Mouse (Mus musculus) adipose tissue, adult 10 weeks (tissue): ENCODE data around the gene Spint5. TPM values are rescaled to one million over a fixed set of nuclear protein-coding genes. Genes with fewer than 3 reads are reported as not detected.

ENCODE experiments used
- polyA plus RNA-seq: library from polyadenylated mRNA; stranded (reverse); fragments of 350-450 nt; fragmentation: Illumina TruSeq; extraction: RNeasy Lipid Tissue Mini Kit (QIAGEN cat#74804); gene quantifications from one replicate; pipeline ENCODE4 v1.2.3, GENCODE M21; 2014; ENCODE audit warnings: low read depth, low replicate concordance

Gene Spint5
- 379 TPM for polyA plus RNA-seq

DNA sequence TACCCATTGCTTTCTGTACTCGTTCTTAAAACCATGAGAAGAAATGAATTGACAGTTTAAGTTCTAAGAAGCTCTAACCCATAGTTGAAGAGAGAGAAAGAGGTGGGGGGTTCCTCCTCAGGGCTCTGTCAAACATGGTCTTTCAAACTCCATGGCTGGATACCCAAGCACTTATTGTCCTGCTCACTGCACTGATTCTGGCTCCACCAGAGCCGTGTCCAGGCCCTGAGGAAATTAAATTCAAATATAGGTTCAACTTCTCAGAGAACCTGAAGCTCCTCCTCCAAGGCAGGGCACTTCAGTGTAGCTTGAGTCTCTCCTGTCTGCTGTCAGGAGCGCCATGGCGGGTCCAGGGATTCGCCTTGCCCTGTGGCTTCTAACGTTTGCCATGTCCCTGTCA lies at the start of gene Spint5:
TSS of gene Spint5 (plus strand) at position 301 of the 400 bp plus-strand sequence.

DNA sequence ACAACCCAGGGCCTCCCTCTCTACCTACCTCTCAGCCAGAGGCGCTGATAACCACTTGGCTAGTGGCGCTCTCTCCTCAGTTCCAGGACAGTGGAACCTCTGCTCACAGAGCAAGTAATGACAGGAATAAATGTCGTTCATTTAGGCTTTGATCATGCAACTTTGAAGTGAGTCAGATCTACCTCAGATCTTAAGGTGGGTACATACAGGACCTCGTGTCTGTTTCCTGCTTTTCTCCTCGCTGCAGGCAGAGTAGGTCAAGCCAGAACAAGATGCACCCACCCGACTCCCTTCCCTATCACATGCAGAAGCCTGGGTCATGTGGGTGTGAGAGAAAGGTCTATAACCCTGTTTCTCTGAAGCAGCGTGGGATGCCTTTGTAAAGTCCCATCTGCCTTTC lies 41.1 kb upstream of the Spint5 start, which contains the start of gene Wfdc11:
TSS of gene Wfdc11 (minus strand) at position 101 of the 400 bp plus-strand sequence.

DNA sequence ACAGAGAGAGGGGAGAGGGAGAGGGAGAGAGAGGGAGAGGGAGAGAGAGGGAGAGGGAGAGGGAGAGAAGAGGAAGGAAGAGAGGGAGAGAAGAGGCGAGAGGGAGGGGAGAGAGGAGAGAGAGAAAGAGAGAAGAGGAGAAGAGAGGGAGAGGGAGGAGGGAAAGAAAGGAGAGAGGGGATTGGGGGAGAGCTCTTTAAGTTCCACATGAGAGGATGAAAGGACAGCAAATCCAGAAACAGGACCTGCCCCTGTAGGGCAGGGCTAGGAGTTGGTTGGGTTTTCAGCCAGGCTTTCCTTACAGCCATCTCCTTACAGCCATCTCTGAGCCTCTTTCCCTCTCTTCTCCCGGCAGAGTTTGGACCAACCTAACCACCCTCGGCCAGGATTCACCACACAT lies 30.3 kb upstream of the Spint5 start, which contains the start of gene Wfdc13:
TSS of gene Wfdc13 (plus strand) at position 301 of the 400 bp plus-strand sequence.

GRCm38 (mm10) chr2:164698201-164698600 lies 16.9 kb upstream of the Spint5 start, which contains the start of gene Spint4:
Gene Spint4, plus strand, starts transcription at chr2:164698501.

DNA sequence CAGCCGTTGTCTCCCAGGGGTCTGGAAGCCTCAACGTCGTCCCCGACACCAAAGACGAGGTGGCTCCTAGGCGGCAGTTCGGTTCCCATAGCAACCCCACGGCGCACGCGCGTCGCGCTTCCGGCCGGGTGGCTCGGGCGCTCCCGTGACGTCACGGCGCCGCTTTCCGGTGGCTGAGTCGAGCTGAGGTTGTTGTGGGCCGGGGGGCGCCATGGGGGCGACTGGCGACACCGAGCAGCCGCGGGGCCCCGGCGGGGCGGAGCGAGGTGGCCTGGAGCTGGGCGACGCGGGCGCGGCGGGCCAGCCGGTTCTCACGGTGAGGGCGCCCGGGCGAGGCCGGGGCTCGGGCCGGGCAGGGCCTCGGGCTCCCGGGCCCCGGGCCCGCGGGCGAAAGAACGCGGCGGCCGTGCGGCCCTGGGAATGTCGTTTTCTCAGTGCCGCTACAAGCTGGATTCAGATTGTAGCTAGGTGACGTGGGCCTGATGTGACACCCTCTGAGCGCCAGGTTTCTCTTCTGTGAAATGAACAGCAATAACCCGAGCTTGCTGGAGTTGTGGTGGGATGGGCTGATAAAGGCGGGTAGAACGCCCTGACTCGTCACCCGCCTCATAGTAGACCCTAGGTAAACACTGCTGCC lies 30.9 kb downstream of the Spint5 start, which contains the start of the genes Wfdc3 and Dnttip1:
TSS of gene Wfdc3 (minus strand) at position 89 of the 637 bp plus-strand sequence.
TSS of gene Dnttip1 (plus strand) at position 141 of the 637 bp plus-strand sequence.

Other genes with a start within 250 kb of the Spint5 start
- gene Trp53tg5, start 241.6 kb upstream of the Spint5 start, polyA plus RNA-seq = 2.1 TPM
- gene Dbndd2, start 229.2 kb upstream of the Spint5 start, polyA plus RNA-seq = 18.9 TPM
- 74.8 TPM for gene Pigt, start 217.8 kb upstream of the Spint5 start, polyA plus RNA-seq
- 15.2 TPM for gene Wfdc2, start 152.9 kb upstream of the Spint5 start, polyA plus RNA-seq
- 240 TPM for gene Spint3, start 141.8 kb upstream of the Spint5 start, polyA plus RNA-seq
- gene Wfdc6a, start 129.9 kb upstream of the Spint5 start, polyA plus RNA-seq = 118 TPM
- gene Eppin, start 121.7 kb upstream of the Spint5 start, polyA plus RNA-seq = 285 TPM
- 215 TPM for gene Wfdc6b, start 101.8 kb upstream of the Spint5 start, polyA plus RNA-seq
- gene Wfdc8, start 101.7 kb upstream of the Spint5 start, polyA plus RNA-seq = 244 TPM
- gene Wfdc16, start 76.5 kb upstream of the Spint5 start, polyA plus RNA-seq = 298 TPM
- 2,863 TPM for gene Wfdc10, start 59.3 kb upstream of the Spint5 start, polyA plus RNA-seq
- gene Wfdc9, start 58.7 kb upstream of the Spint5 start, polyA plus RNA-seq = 297 TPM
- 41.2 TPM for gene Wfdc11, start 41.2 kb upstream of the Spint5 start, polyA plus RNA-seq
- 775 TPM for gene Wfdc13, start 30.2 kb upstream of the Spint5 start, polyA plus RNA-seq
- gene Spint4, start 16.8 kb upstream of the Spint5 start, polyA plus RNA-seq = 1,086 TPM
- gene Wfdc3, start 30.6 kb downstream of the Spint5 start, polyA plus RNA-seq = 12.2 TPM
- gene Dnttip1, start 30.7 kb downstream of the Spint5 start, polyA plus RNA-seq = 26.0 TPM
- gene Ube2c, start 54.6 kb downstream of the Spint5 start, polyA plus RNA-seq = 5.0 TPM
- gene Tnnc2, start 64.7 kb downstream of the Spint5 start, polyA plus RNA-seq = 1.0 TPM
- 18.3 TPM for gene Snx21, start 70.5 kb downstream of the Spint5 start, polyA plus RNA-seq
- 19.6 TPM for gene Acot8, start 89.6 kb downstream of the Spint5 start, polyA plus RNA-seq
- 4.2 TPM for gene Zswim3, start 89.8 kb downstream of the Spint5 start, polyA plus RNA-seq
- gene Zswim1, start 107.4 kb downstream of the Spint5 start, polyA plus RNA-seq = 8.6 TPM
- 1.6 TPM for gene Spata25, start 113.2 kb downstream of the Spint5 start, polyA plus RNA-seq
- 142 TPM for gene Ctsa, start 117.6 kb downstream of the Spint5 start, polyA plus RNA-seq
- gene Neurl2, start 118.2 kb downstream of the Spint5 start, polyA plus RNA-seq = 3.0 TPM
- 169 TPM for gene Pltp, start 142.4 kb downstream of the Spint5 start, polyA plus RNA-seq
- 38.8 TPM for gene Pcif1, start 164.0 kb downstream of the Spint5 start, polyA plus RNA-seq
- gene Zfp335, start 196.5 kb downstream of the Spint5 start, polyA plus RNA-seq = 11.1 TPM
- gene Mmp9, start 225.5 kb downstream of the Spint5 start, polyA plus RNA-seq = 9.1 TPM
- 1.6 TPM for gene Slc12a5, start 245.5 kb downstream of the Spint5 start, polyA plus RNA-seq